15 mouse cellular contexts compared by ENCODE assay signal in genomic region chr1:143766238-143766637, GRCm38 (mm10).
"Had no signal": no experiment of that assay in that cellular context is flagged by ENCODE, and none has a peak within 500 bp of the region (broad histone marks: within the 10 kb centered on the region; RNA-seq: fewer than 3 reads in every experiment).

No protein-coding gene starts in this region.

- ATAC-seq: liver, postnatal 0 days; lung, postnatal 0 days; midbrain, embryonic 13.5 days; midbrain, embryonic 15.5 days had no signal

- DNase-seq: liver, postnatal 0 days; lung, adult 2 months; lung, postnatal 14 days; lung, postnatal 36 days; retina, postnatal 1 day; right cerebral cortex, adult 18-20 months; right cerebral cortex, postnatal 25 days; right cerebral cortex, postnatal 4 days; spleen, adult 18-20 months; thymus, adult 18-20 months; thymus, postnatal 14 days; thymus, postnatal 36 days had no signal
